Mouse (Mus musculus) embryonic facial prominence, embryonic 13.5 days (tissue): ENCODE data around the gene Fhl4. TPM values are rescaled to one million over a fixed set of nuclear protein-coding genes. Genes with fewer than 3 reads are reported as not detected.

Experiments used
- ATAC-seq: fragments of 200-750 bp; cut with Nextera tagmentation; 2 replicates; pipeline ENCODE4 v1.8.0; 2017; ENCODE audit warnings: low read depth; ENCODE audit not compliant: insufficient number of reproducible peaks, insufficient read depth, low FRiP score, low TSS enrichment
- H3K27ac ChIP-seq: fragments of 300-500 bp; sonication (generic); 2 replicates; pipeline ENCODE4 v1.5.1; 2015; ENCODE audit warnings: moderate library complexity, mild to moderate bottlenecking, inconsistent platforms
- H3K27me3 ChIP-seq: fragments of 300-500 bp; sonication (generic); 2 replicates; pipeline ENCODE4 v1.6.1; 2015; ENCODE audit warnings: mild to moderate bottlenecking, inconsistent platforms
- H3K36me3 ChIP-seq: fragments of 300-500 bp; sonication (generic); 2 replicates; pipeline ENCODE4 v1.6.1; 2015; ENCODE audit warnings: mild to moderate bottlenecking, inconsistent platforms
- H3K4me1 ChIP-seq: fragments of 300-500 bp; sonication (generic); 2 replicates; pipeline ENCODE4 v1.6.1; 2015; ENCODE audit warnings: inconsistent platforms
- H3K4me2 ChIP-seq: fragments of 300-500 bp; sonication (generic); 2 replicates; pipeline ENCODE4 v1.6.1; 2015; ENCODE audit warnings: moderate library complexity, mild to moderate bottlenecking, inconsistent platforms
- H3K4me3 ChIP-seq: fragments of 300-500 bp; sonication (generic); 2 replicates; pipeline ENCODE4 v1.5.1; 2015; ENCODE audit warnings: mild to moderate bottlenecking, inconsistent platforms
- H3K9ac ChIP-seq: fragments of 300-500 bp; sonication (generic); 2 replicates; pipeline ENCODE4 v1.6.1; 2015; ENCODE audit warnings: mild to moderate bottlenecking, inconsistent platforms
- H3K9me3 ChIP-seq: fragments of 300-500 bp; sonication (generic); 2 replicates; pipeline ENCODE4 v1.6.1; 2016; ENCODE audit warnings: inconsistent platforms
- WGBS: fragments of 180-500 bp; shearing (Covaris S2); methylation state at CpG from one replicate; pipeline ENCODE4 v1.1.7; 2015; ENCODE audit warnings: mixed read lengths; 5-methylcytosine and 5-hydroxymethylcytosine counted together
- polyA plus RNA-seq: library from polyadenylated mRNA; unstranded; fragments of >200 nt; fragmentation: Nextera tagmentation; extraction: Ambion mirVana; gene quantifications from 2 replicates; pipeline ENCODE4 v1.2.1, GENCODE M21; 2015

Fhl4 gene
- polyA plus RNA-seq, 1 experiment from 2014 or later, result 1.4 TPM

DNA sequence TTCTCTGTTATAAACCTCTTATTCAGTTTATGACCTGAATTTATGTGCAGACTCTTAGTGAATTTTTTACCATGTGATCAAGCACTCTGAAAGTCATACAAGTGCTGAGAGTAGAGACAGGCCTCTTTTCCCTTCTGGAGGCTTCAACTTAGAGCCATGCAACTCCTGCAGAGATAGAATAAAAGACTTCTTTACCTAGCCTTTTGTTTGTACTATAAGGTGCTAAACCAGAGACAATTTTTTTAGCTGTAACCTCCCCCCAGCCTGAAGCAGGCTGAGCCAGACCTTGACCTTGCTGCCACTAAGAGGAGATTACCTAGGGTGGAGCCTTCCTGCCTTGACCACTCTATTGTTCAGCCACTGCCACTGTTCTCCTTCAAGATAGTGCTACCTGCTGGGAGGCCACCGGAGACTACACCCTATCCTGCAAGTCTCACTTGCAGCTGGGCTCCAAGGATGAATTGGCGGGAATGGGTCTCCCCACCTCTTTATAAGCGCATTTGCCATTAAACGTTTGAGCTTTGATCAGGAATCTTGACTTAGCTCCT is 30.6 kb downstream of the Fhl4 start:
- Histone ChIP-seq H3K4me2 (no peak overlapping the region), H3K9me3 (no peaks in the 10 kb centered on the region), H3K36me3 (no peaks in the 10 kb centered on the region), H3K27me3 (no peaks in the 10 kb centered on the region), H3K4me1 (no peaks in the 10 kb centered on the region), H3K9ac (no peak overlapping the region), H3K4me3 (no peak overlapping the region), H3K27ac (no peak overlapping the region)
- WGBS, result 62% methylated on average over 4 of the region's 4 CpGs
- ATAC-seq, result no peak

- H3K4me1 ChIP-seq, result no peaks in the 10 kb centered on the region
- no peak for ATAC-seq
- H3K36me3 ChIP-seq, result no peaks in the 10 kb centered on the region
- H3K9me3 ChIP-seq, result no peaks in the 10 kb centered on the region
- 86% methylated on average over 2 of the region's 2 CpGs for WGBS
- H3K27me3 ChIP-seq, result no peaks in the 10 kb centered on the region
- H3K4me2 ChIP-seq, result no peak overlapping the region
- H3K9ac ChIP-seq, result no peak overlapping the region
- H3K4me3 ChIP-seq, result no peak overlapping the region
- no peak overlapping the region for H3K27ac ChIP-seq
Observed at GRCm38 (mm10) chr10:85054876-85055275, 47.4 kb downstream of the Fhl4 start.

GRCm38 (mm10) chr10:85052451-85052850 is 49.8 kb downstream of the Fhl4 start:
- WGBS, result 44% methylated on average over 4 of the region's 4 CpGs
- Histone ChIP-seq H3K4me1 (no peaks in the 10 kb centered on the region), H3K27me3 (no peaks in the 10 kb centered on the region), H3K9me3 (no peaks in the 10 kb centered on the region), H3K27ac (no peak overlapping the region), H3K36me3 (no peaks in the 10 kb centered on the region), H3K4me2 (no peak overlapping the region), H3K4me3 (no peak overlapping the region), H3K9ac (no peak overlapping the region)
- no peak for ATAC-seq

GRCm38 (mm10) chr10:85050668-85051208 is 51.6 kb downstream of the Fhl4 start:
- Histone ChIP-seq H3K9me3 (no peaks in the 10 kb centered on the region), H3K9ac (no peak overlapping the region), H3K27me3 (no peaks in the 10 kb centered on the region), H3K4me1 (no peaks in the 10 kb centered on the region), H3K4me2 (no peak overlapping the region), H3K27ac (no peak overlapping the region), H3K4me3 (no peak overlapping the region), H3K36me3 (no peaks in the 10 kb centered on the region)
- 57% methylated on average over 4 of the region's 4 CpGs for WGBS
- no peak for ATAC-seq

GRCm38 (mm10) chr10:85048008-85048407 is 54.3 kb downstream of the Fhl4 start:
- Histone ChIP-seq H3K4me2 (no peak overlapping the region), H3K9me3 (no peaks in the 10 kb centered on the region), H3K9ac (no peak overlapping the region), H3K36me3 (no peaks in the 10 kb centered on the region), H3K4me1 (peaks cover 10% of the 10 kb centered on the region), H3K27ac (no peak overlapping the region), H3K4me3 (no peak overlapping the region), H3K27me3 (0 out of 2 replicates have a peak, but pooled peaks cover 6% of the 10 kb centered on the region)
- 93% methylated on average over 8 of the region's 8 CpGs for WGBS
- ATAC-seq, result no peak

GRCm38 (mm10) chr10:85046585-85046984 is 55.7 kb downstream of the Fhl4 start:
- H3K36me3 ChIP-seq, result no peaks in the 10 kb centered on the region
- H3K9ac ChIP-seq, result no peak overlapping the region
- ATAC-seq, result no peak
- WGBS, result 35% methylated on average over 5 of the region's 5 CpGs
- H3K4me3 ChIP-seq, result no peak overlapping the region
- no peak overlapping the region for H3K4me2 ChIP-seq
- no peak overlapping the region for H3K27ac ChIP-seq
- peaks cover 10% of the 10 kb centered on the region for H3K4me1 ChIP-seq
- H3K9me3 ChIP-seq, result no peaks in the 10 kb centered on the region
- H3K27me3 ChIP-seq, result 0 out of 2 replicates have a peak, but pooled peaks cover 6% of the 10 kb centered on the region

Other genes with a start within 250 kb of the Fhl4 start
- 23.0 and 27.4 TPM in 2 replicates for gene Ric8b, start 184.9 kb downstream of the Fhl4 start, polyA plus RNA-seq
- gene Tmem263, start 132 bp upstream of the Fhl4 start, polyA plus RNA-seq, result 110 and 123 TPM in 2 replicates
- gene Mterf2, start 25.5 kb upstream of the Fhl4 start, polyA plus RNA-seq, result 22.7 and 23.5 TPM in 2 replicates
- 33.9 and 34.5 TPM in 2 replicates for gene Cry1, start 82.6 kb upstream of the Fhl4 start, polyA plus RNA-seq